Mouse (Mus musculus) midbrain, embryonic 14.5 days (tissue): ENCODE results near the gene Epha4. TPM values are rescaled to one million over a fixed set of nuclear protein-coding genes. Genes with fewer than 3 reads are reported as not detected.

Source experiments
- ATAC-seq: fragments of 200-750 bp; cut with Nextera tagmentation; 2 replicates; pipeline ENCODE4 v1.8.0; 2017; ENCODE audit warnings: moderate number of reproducible peaks, moderate library complexity; ENCODE audit not compliant: low FRiP score, low TSS enrichment
- DNase-seq: peaks from one replicate; pipeline ENCODE4 v3.0.0-alpha.2; 2015
- H3K27ac ChIP-seq: fragments of 300-500 bp; sonication (generic); replicated peaks from 2 replicates; pipeline ENCODE4 v1.5.1; 2014; ENCODE audit warnings: mild to moderate bottlenecking, low read depth, low read length, moderate library complexity
- H3K27me3 ChIP-seq: fragments of 300-500 bp; sonication (generic); 2 replicates; pipeline ENCODE4 v1.6.1; 2014; ENCODE audit warnings: low read length, control low read depth, mixed read lengths; ENCODE audit not compliant: control insufficient read depth, insufficient read depth
- H3K36me3 ChIP-seq: fragments of 300-500 bp; sonication (generic); 2 replicates; pipeline ENCODE4 v1.6.1; 2014; ENCODE audit warnings: low read length, control low read depth; ENCODE audit not compliant: control insufficient read depth, insufficient read depth
- H3K4me1 ChIP-seq: fragments of 300-500 bp; sonication (generic); 2 replicates; pipeline ENCODE4 v1.6.1; 2014; ENCODE audit warnings: mild to moderate bottlenecking, antibody characterized with exemption, low read length, control low read depth; ENCODE audit not compliant: control insufficient read depth, insufficient read depth
- H3K4me2 ChIP-seq: fragments of 300-500 bp; sonication (generic); 2 replicates; pipeline ENCODE4 v1.6.1; 2014; ENCODE audit warnings: mild to moderate bottlenecking, low read length, moderate library complexity
- H3K4me3 ChIP-seq: fragments of 300-500 bp; sonication (generic); replicated peaks from 2 replicates; pipeline ENCODE4 v1.5.1; 2014; ENCODE audit warnings: low read depth, low read length
- H3K9ac ChIP-seq: fragments of 300-500 bp; sonication (generic); replicated peaks from 2 replicates; pipeline ENCODE4 v1.6.1; 2014; ENCODE audit warnings: mild to moderate bottlenecking, low read length, moderate library complexity
- H3K9me3 ChIP-seq: fragments of 300-500 bp; sonication (generic); 2 replicates; pipeline ENCODE4 v1.6.1; 2016; ENCODE audit warnings: low read length, control low read depth, mixed read lengths; ENCODE audit not compliant: control insufficient read depth
- WGBS: fragments of 180-500 bp; shearing (Covaris S2); extraction: QIAGEN DNeasy Blood & Tissue Kit; methylation state at CpG from one replicate; pipeline ENCODE4 v1.1.7; 2014; 5-methylcytosine and 5-hydroxymethylcytosine counted together
- polyA plus RNA-seq: library from polyadenylated mRNA; unstranded; fragments of >200 nt; fragmentation: Nextera tagmentation; extraction: Ambion mirVana; gene quantifications from 2 replicates; pipeline ENCODE4 v1.2.1, GENCODE M21; 2014

Epha4 gene
- polyA plus RNA-seq, 1 experiment from 2014 or later = 46.5 TPM

GRCm38 (mm10) chr1:77473446-77474376 lies 41.2 kb downstream of the Epha4 start:
- Histone ChIP-seq H3K4me1 (no peaks in the 10 kb centered on the region; the same call in 1 of the 2 replicates), H3K36me3 (no peaks in the 10 kb centered on the region), H3K4me3 (no peak overlapping the region), H3K9me3 (no peaks in the 10 kb centered on the region), H3K4me2 (no peak overlapping the region), H3K9ac (no peak overlapping the region), H3K27ac (no peak overlapping the region), H3K27me3 (no peaks in the 10 kb centered on the region)
- no peak for DNase-seq
- ATAC-seq = no peak
- 44% methylated on average over 12 of the region's 12 CpGs for WGBS

GRCm38 (mm10) chr1:77472566-77472965 lies 42.3 kb downstream of the Epha4 start:
- ATAC-seq (no peak), DNase-seq (no peak)
- H3K4me1 ChIP-seq = no peaks in the 10 kb centered on the region; the same call in 1 of the 2 replicates
- no peak overlapping the region for H3K27ac ChIP-seq
- no peaks in the 10 kb centered on the region for H3K9me3 ChIP-seq
- no peaks in the 10 kb centered on the region for H3K36me3 ChIP-seq
- 63% methylated on average over 2 of the region's 2 CpGs for WGBS
- H3K9ac ChIP-seq = no peak overlapping the region
- no peaks in the 10 kb centered on the region for H3K27me3 ChIP-seq
- H3K4me2 ChIP-seq = no peak overlapping the region
- no peak overlapping the region for H3K4me3 ChIP-seq

- H3K4me3 ChIP-seq = no peak overlapping the region
- H3K4me2 ChIP-seq = no peak overlapping the region
- ATAC-seq (no peak), DNase-seq (no peak)
- 71% methylated on average over 5 of the region's 5 CpGs for WGBS
- no peak overlapping the region for H3K27ac ChIP-seq
- H3K27me3 ChIP-seq = no peaks in the 10 kb centered on the region
- H3K4me1 ChIP-seq = no peaks in the 10 kb centered on the region; the same call in 1 of the 2 replicates
- H3K36me3 ChIP-seq = no peaks in the 10 kb centered on the region
- H3K9me3 ChIP-seq = no peaks in the 10 kb centered on the region
- H3K9ac ChIP-seq = no peak overlapping the region
Measured at GRCm38 (mm10) chr1:77471447-77471846, 43.4 kb downstream of the Epha4 start.

GRCm38 (mm10) chr1:77471037-77471436 lies 43.9 kb downstream of the Epha4 start:
- WGBS = 69% methylated on average over 5 of the region's 5 CpGs
- Histone ChIP-seq H3K27ac (no peak overlapping the region), H3K9me3 (no peaks in the 10 kb centered on the region), H3K4me2 (no peak overlapping the region), H3K9ac (no peak overlapping the region), H3K36me3 (no peaks in the 10 kb centered on the region), H3K27me3 (no peaks in the 10 kb centered on the region), H3K4me3 (no peak overlapping the region), H3K4me1 (no peaks in the 10 kb centered on the region; the same call in 1 of the 2 replicates)
- no peak for ATAC-seq
- DNase-seq = no peak

- DNase-seq (no peak), ATAC-seq (no peak)
- no peaks in the 10 kb centered on the region for H3K9me3 ChIP-seq
- H3K9ac ChIP-seq = no peak overlapping the region
- no peaks in the 10 kb centered on the region; the same call in 1 of the 2 replicates for H3K4me1 ChIP-seq
- 83% methylated on average over 5 of the region's 5 CpGs for WGBS
- H3K36me3 ChIP-seq = no peaks in the 10 kb centered on the region
- H3K4me3 ChIP-seq = no peak overlapping the region
- H3K27me3 ChIP-seq = no peaks in the 10 kb centered on the region
- no peak overlapping the region for H3K4me2 ChIP-seq
- H3K27ac ChIP-seq = no peak overlapping the region
Measured at GRCm38 (mm10) chr1:77468717-77469314, 46.1 kb downstream of the Epha4 start.

GRCm38 (mm10) chr1:77465524-77465923 lies 49.4 kb downstream of the Epha4 start:
- no peaks in the 10 kb centered on the region for H3K36me3 ChIP-seq
- H3K4me3 ChIP-seq = no peak overlapping the region
- no peak overlapping the region for H3K9ac ChIP-seq
- peaks cover 8% of the 10 kb centered on the region for H3K4me1 ChIP-seq
- no peak overlapping the region for H3K4me2 ChIP-seq
- H3K27ac ChIP-seq = no peak overlapping the region
- H3K27me3 ChIP-seq = no peaks in the 10 kb centered on the region
- ATAC-seq = no peak
- no peak for DNase-seq
- H3K9me3 ChIP-seq = no peaks in the 10 kb centered on the region
- 91% methylated on average over 4 of the region's 4 CpGs for WGBS

GRCm38 (mm10) chr1:77464108-77464507 lies 50.8 kb downstream of the Epha4 start:
- Histone ChIP-seq H3K4me2 (no peak overlapping the region), H3K9ac (no peak overlapping the region), H3K27ac (no peak overlapping the region), H3K9me3 (no peaks in the 10 kb centered on the region), H3K4me3 (no peak overlapping the region), H3K4me1 (peaks cover 8% of the 10 kb centered on the region; the same call in 1 of the 2 replicates), H3K27me3 (no peaks in the 10 kb centered on the region), H3K36me3 (no peaks in the 10 kb centered on the region)
- ATAC-seq (no peak), DNase-seq (no peak)
- WGBS = 76% methylated on average over 1 of the region's 1 CpGs

GRCm38 (mm10) chr1:77461877-77462615 lies 52.8 kb downstream of the Epha4 start:
- no peak overlapping the region for H3K4me2 ChIP-seq
- H3K4me1 ChIP-seq = peaks cover 14% of the 10 kb centered on the region; the same call in 1 of the 2 replicates
- WGBS = 22% methylated on average over 3 of the region's 3 CpGs
- ATAC-seq = no peak
- no peaks in the 10 kb centered on the region for H3K36me3 ChIP-seq
- DNase-seq = peak; percentile 32
- no peaks in the 10 kb centered on the region for H3K27me3 ChIP-seq
- no peaks in the 10 kb centered on the region for H3K9me3 ChIP-seq
- H3K9ac ChIP-seq = no peak overlapping the region
- no peak overlapping the region for H3K27ac ChIP-seq
- H3K4me3 ChIP-seq = no peak overlapping the region
